Mouse (Mus musculus): ENCODE results near the gene Dcbld2.

DNA sequence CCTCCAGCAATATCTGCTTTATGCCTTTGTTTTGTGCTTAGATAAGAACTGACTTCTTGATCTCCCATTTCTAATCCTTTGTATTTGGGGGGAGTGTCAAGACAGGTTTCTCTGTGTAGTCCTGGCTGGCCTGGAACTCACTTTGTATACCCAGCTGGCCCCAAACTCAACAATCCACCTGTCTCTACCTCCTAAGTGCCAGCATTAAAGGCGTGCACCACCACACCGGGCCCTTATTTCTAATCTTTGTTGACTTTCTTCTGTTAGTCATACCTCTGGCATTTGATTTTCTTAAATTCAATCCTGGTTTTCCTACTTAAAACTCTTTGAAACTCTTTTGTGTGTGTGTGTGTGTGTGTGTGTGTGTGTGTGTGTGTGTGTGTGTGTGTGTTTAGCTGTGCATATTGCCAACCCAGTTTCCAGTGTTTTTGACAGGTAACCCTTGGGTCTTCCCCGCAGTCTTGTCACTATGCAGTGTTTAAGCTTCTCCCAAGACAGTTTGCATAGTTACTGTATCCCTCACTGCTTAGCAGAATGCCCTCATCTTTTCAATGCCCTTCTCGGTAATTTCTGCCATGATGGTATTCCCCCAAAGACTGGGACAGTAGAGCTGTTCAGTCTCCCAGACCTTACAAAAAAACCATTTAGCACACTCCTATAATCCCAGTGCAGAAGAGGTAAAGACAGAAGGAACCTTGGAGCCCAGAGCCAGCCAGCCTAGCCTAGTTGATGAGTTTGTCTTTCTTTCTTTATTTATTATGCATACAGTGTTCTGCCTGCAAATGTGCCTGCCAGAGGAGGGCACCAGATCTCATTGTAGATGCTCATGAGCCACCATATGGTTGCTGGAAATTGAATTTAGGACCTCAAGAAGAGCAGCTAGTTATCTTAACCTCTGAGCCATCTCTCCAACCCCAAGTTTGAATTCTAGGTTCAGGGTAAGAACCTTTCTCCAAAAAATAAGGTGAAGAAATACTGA lies 38.3 kb downstream of the Dcbld2 start:
- TF ChIP-seq CTCF (IDR thresholded peaks at IDR 0.05; ENCODE audit: low read depth) (no peak), EP300 (IDR thresholded peaks at IDR 0.05; ENCODE audit: low read depth) (no peak)
